Mouse (Mus musculus) embryonic facial prominence, embryonic 14.5 days (tissue): ENCODE measurements around the gene Sgsh. TPM values are rescaled to one million over a fixed set of nuclear protein-coding genes. Genes with fewer than 3 reads are reported as not detected.
A peak's percentile ranks its signal among the peaks of the same experiment; 100 is the strongest.

Experiments used
- ATAC-seq: fragments of 200-750 bp; cut with Nextera tagmentation; 2 replicates; pipeline ENCODE4 v1.8.0; 2017; ENCODE audit warnings: low read depth, moderate number of reproducible peaks, moderate TSS enrichment
- DNase-seq: peaks from one replicate; pipeline ENCODE4 v3.0.0-alpha.2; 2015; ENCODE audit warnings: low spot score
- H3K27ac ChIP-seq: fragments of 300-500 bp; sonication (generic); replicated peaks from 2 replicates; pipeline ENCODE4 v1.5.1; 2014; ENCODE audit warnings: low read depth, mild to moderate bottlenecking, low read length, moderate library complexity
- H3K27me3 ChIP-seq: fragments of 300-500 bp; sonication (generic); replicated peaks from 2 replicates; pipeline ENCODE4 v1.6.1; 2014; ENCODE audit warnings: low read length; ENCODE audit not compliant: control insufficient read depth, insufficient read depth
- H3K36me3 ChIP-seq: fragments of 300-500 bp; sonication (generic); 2 replicates; pipeline ENCODE4 v1.6.1; 2014; ENCODE audit warnings: low read length, mixed read lengths; ENCODE audit not compliant: control insufficient read depth, insufficient read depth
- H3K4me1 ChIP-seq: fragments of 300-500 bp; sonication (generic); 2 replicates; pipeline ENCODE4 v1.6.1; 2014; ENCODE audit warnings: antibody characterized with exemption, low read length; ENCODE audit not compliant: control insufficient read depth, insufficient read depth
- H3K4me2 ChIP-seq: fragments of 300-500 bp; sonication (generic); 2 replicates; pipeline ENCODE4 v1.6.1; 2014; ENCODE audit warnings: low read depth, mild to moderate bottlenecking, low read length, moderate library complexity, mixed read lengths
- H3K4me3 ChIP-seq: fragments of 300-500 bp; sonication (generic); 2 replicates; pipeline ENCODE4 v1.5.1; 2014; ENCODE audit warnings: low read depth, mild to moderate bottlenecking, low read length
- H3K9ac ChIP-seq: fragments of 300-500 bp; sonication (generic); 2 replicates; pipeline ENCODE4 v1.6.1; 2014; ENCODE audit warnings: low read depth, mild to moderate bottlenecking, low read length, moderate library complexity, mixed read lengths
- H3K9me3 ChIP-seq: fragments of 300-500 bp; sonication (generic); 2 replicates; pipeline ENCODE4 v1.6.1; 2016; ENCODE audit warnings: low read length; ENCODE audit not compliant: control insufficient read depth
- WGBS: fragments of 180-500 bp; shearing (Covaris S2); extraction: QIAGEN DNeasy Blood & Tissue Kit; methylation state at CpG from one replicate; pipeline ENCODE4 v1.1.7; 2014; 5-methylcytosine and 5-hydroxymethylcytosine counted together
- microRNA counts: library from miRNA; unstranded; fragments of <30 nt; microRNA quantifications from one replicate; lab custom pipeline; 2017
- microRNA-seq: library from miRNA; unstranded; fragments of <30 nt; microRNA quantifications from one replicate; pipeline ENCODE4, GENCODE M21; 2016; ENCODE audit warnings: borderline number of aligned reads
- polyA plus RNA-seq: library from polyadenylated mRNA; unstranded; fragments of >200 nt; fragmentation: Nextera tagmentation; extraction: Ambion mirVana; gene quantifications from 2 replicates; pipeline ENCODE4 v1.2.1, GENCODE M21; 2014

The Sgsh gene
- polyA plus RNA-seq, 1 experiment from 2014 or later, result 7.3 TPM

DNA sequence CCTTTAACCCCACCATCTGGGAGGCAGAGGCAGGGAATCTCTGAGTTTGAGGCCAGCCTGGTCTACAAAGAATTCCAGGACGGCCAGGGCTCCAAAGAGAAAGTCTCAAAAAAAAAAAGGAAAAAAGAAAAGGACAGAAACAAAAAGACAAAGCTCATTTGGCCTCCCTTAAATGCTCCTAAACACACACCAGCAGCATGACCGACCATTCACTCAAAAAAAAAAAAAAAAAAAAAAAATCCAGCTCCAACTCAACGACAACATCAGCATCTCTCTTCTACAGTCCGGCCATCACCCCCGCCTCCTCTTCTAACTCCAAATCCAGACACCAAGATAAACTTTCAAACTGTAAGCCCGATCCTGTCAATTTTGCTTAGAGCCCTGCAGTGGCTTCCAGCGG is 56.4 kb downstream of the Sgsh start:
- no peaks in the 10 kb centered on the region for H3K27me3 ChIP-seq
- peak overlapping the region; percentile 99 for H3K9ac ChIP-seq
- 14% methylated on average over 7 of the region's 7 CpGs for WGBS
- peak overlapping the region; percentile 91; the same call in 1 of the 2 replicates for H3K27ac ChIP-seq
- DNase-seq (no peak), ATAC-seq (no peak)
- H3K4me2 ChIP-seq, result peak overlapping the region; percentile 85
- H3K4me1 ChIP-seq, result peaks cover 9% of the 10 kb centered on the region
- peaks cover 45% of the 10 kb centered on the region for H3K36me3 ChIP-seq
- H3K4me3 ChIP-seq, result peak overlapping the region; percentile 93
- H3K9me3 ChIP-seq, result no peaks in the 10 kb centered on the region

GRCm38 (mm10) chr11:119297996-119298395 is 57.3 kb downstream of the Sgsh start:
- Histone ChIP-seq H3K9ac (peak overlapping the region; percentile 99; the same call in 1 of the 2 replicates), H3K4me3 (peak overlapping the region; percentile 93; the same call in 1 of the 2 replicates), H3K9me3 (no peaks in the 10 kb centered on the region), H3K36me3 (peaks cover 54% of the 10 kb centered on the region), H3K27ac (no peak overlapping the region), H3K4me2 (peak overlapping the region; percentile 85), H3K4me1 (peaks cover 9% of the 10 kb centered on the region), H3K27me3 (no peaks in the 10 kb centered on the region)
- DNase-seq (no peak), ATAC-seq (no peak)
- 79% methylated on average over 6 of the region's 6 CpGs for WGBS

MicroRNAs encoded within 50 kb of the gene (microRNA counts, 519-probe panel; counts per million panel counts)
- 19.3 counts per million for microRNA mmu-miR-1932 (lab: Ali Mortazavi, UCI)

Small RNA genes within 50 kb of the gene (microRNA-seq; reads per million reads assigned to microRNA genes)
- gene Mir1932, result not detected

Other genes with a start within 250 kb of the Sgsh start
- gene Tbc1d16, start 127.0 kb downstream of the Sgsh start, polyA plus RNA-seq, result 11.7 and 13.2 TPM in 2 replicates
- 3.2 and 7.6 TPM in 2 replicates for gene Ccdc40, start 127.0 kb downstream of the Sgsh start, polyA plus RNA-seq
- gene Gaa, start 87.6 kb downstream of the Sgsh start, polyA plus RNA-seq, result 82.0 and 89.4 TPM in 2 replicates
- 298 and 322 TPM in 2 replicates for gene Eif4a3, start 55.4 kb downstream of the Sgsh start, polyA plus RNA-seq
- gene Card14, start 47.8 kb downstream of the Sgsh start, polyA plus RNA-seq, result 0.93 and 1.4 TPM in 2 replicates
- gene Slc26a11, start within 50 bp of the Sgsh start, polyA plus RNA-seq, result 7.8 and 8.4 TPM in 2 replicates
- 5.0 and 5.3 TPM in 2 replicates for gene Rnf213, start 37.6 kb upstream of the Sgsh start, polyA plus RNA-seq
- 10.9 and 15.1 TPM in 2 replicates for gene Endov, start 135.8 kb upstream of the Sgsh start, polyA plus RNA-seq
- gene Nptx1, start 192.2 kb upstream of the Sgsh start, polyA plus RNA-seq, result 1.9 and 2.6 TPM in 2 replicates
- 10.6 and 11.6 TPM in 2 replicates for gene Rptor, start 247.4 kb upstream of the Sgsh start, polyA plus RNA-seq